Mouse (Mus musculus) gastrocnemius, postnatal 36 days (tissue): ENCODE data around the gene Lmod3. TPM values are rescaled to one million over a fixed set of nuclear protein-coding genes. Genes with fewer than 3 reads are reported as not detected.

Experiments
- DNase-seq, 2 experiments: peaks; one replicate each; pipeline ENCODE4 v3.0.0; 2022
- intact Hi-C: fragments of 180-260 bp; cut with DNase I; formaldehyde crosslinking; loops from one replicate; pipeline ENCODE4 v1.15.1; 2025
- long read RNA-seq, 2 experiments: library from polyadenylated mRNA; stranded (forward); transcript quantifications; one replicate each; pipeline ENCODE4 v2.0.0; 2021
- total RNA-seq, 2 experiments: library from RNA; stranded (reverse); gene quantifications; 2 replicates each; pipeline ENCODE4 v1.2.3; 2021

Gene Lmod3
- 100 to 1,000 TPM; 126 to 132 TPM for total RNA-seq
- long read RNA-seq, experiment 1, transcript Lmod3-201 (3 exons, 2,215 nt), result major isoform, 51 of 93 reads
- long read RNA-seq, experiment 1, partial matches to known transcripts, result 18 of 93 reads
- long read RNA-seq, experiment 1, other reads (novel, unspliced or antisense), result 24 of 93 reads
- long read RNA-seq, experiment 2, transcript Lmod3-201 (3 exons, 2,215 nt), result major isoform, 63 of 121 reads
- long read RNA-seq, experiment 2, partial matches to known transcripts, result 21 of 121 reads
- long read RNA-seq, experiment 2, other reads (novel, unspliced or antisense), result 37 of 121 reads

- DNase-seq, result peak in 1 of 2 experiments; percentile 38
- intact Hi-C loops, result loop anchor here (5.0 kb wide), 2 partner anchors 40 to 165 kb away; partner anchors contain the start of gene Arl6ip5
Measured at GRCm38 (mm10) chr6:97252711-97253221, at the start of gene Lmod3. Lmod3 (minus strand) TSS chr6:97252759.

GRCm38 (mm10) chr6:97302303-97302702 is 49.7 kb upstream of the Lmod3 start:
- no peak for DNase-seq

DNA sequence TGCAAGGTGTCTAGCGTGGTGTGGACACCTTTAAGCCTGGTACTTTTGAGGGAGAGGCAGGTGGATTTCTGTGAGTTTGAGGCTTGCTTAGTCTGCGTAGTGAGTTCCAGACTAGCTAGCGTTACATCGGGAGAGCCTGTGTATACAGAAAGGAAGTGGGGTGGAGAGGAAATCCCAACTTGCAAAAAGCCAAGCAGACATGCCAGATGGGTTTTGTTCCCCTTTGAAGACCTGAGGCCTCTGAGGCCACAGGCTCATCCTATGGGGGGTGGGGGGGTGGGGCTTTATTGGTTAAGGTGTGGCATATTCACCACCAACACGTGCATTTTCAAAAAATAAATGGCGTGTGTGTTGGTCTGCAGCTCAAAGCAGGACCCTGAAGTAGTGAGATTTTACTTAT is 48.1 kb upstream of the Lmod3 start:
- no peak for DNase-seq
- intact Hi-C loops, result no loop called here

More at GRCm38 (mm10) chr6:97302303-97302702, 49.7 kb upstream of the Lmod3 start:
- intact Hi-C loops, result no loop called here

- intact Hi-C loops, result no loop called here
- DNase-seq, result no peak
Measured at GRCm38 (mm10) chr6:97300180-97300579, 47.6 kb upstream of the Lmod3 start.

DNA sequence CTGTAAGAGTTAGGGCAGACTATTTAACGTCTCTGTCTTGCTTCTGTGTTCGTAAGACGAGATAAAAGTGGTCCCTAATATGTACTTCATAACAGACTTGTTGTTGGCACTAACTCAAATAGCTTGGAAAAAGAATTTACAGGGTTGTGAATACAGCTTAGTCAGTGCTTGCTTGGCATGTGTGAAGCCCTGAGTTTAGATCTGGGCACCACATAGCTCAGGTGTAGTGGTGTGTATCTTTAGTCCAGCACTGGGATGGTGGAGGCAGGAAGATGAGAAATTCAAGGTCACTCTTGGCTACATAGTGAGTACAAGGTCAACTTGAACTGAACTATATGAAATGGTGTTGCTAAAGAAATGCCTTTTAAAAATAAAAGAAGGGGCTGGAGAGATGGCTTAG is 44.6 kb upstream of the Lmod3 start:
- intact Hi-C loops, result no loop called here
- no peak for DNase-seq

- no peak for DNase-seq
- intact Hi-C loops, result no loop called here
Measured at GRCm38 (mm10) chr6:97295866-97296527, 43.4 kb upstream of the Lmod3 start.

- no peak for DNase-seq
- intact Hi-C loops, result no loop called here
Measured at GRCm38 (mm10) chr6:97295416-97295815, 42.9 kb upstream of the Lmod3 start.

GRCm38 (mm10) chr6:97293667-97294569 is 41.4 kb upstream of the Lmod3 start:
- intact Hi-C loops, result no loop called here
- no peak for DNase-seq

GRCm38 (mm10) chr6:97292894-97293293 is 40.3 kb upstream of the Lmod3 start:
- DNase-seq, result no peak
- intact Hi-C loops, result no loop called here

GRCm38 (mm10) chr6:97292096-97292495 is 39.5 kb upstream of the Lmod3 start:
- no peak for DNase-seq
- intact Hi-C loops, result no loop called here

DNA sequence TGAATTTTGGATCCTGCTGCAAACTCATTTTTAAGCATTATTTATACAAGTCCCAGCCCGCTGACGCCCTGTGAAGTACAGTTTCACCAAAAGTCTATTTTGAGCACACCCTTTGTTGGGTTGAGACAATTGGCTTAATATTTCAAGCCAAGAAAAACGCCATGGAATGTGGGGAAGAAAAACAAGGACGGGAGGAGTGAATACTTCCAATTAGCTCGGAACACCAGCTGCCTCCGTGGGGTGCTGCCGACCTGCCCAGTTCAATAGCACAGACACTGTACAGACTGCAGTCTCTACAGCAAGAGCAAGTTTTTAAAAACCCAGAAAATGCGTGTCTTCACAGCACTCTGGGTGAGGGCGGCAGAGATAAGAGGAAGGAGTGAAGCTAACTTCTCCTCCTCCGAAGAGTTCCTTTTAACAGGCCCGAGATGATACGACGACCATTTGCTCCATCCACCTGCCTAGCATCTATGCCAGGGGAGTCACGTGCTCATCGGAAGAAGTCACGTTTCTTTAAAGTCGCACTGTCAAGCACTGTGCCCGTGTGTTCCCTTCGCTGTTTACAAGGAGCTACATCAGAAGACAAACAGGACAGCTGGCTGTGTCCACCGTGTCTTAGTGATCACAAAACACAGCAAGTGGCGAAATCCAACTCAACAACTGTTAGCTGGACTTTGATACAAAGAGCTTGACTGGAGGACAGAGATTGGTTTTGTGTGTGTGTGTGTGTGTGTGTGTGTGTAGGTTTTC is 38.8 kb upstream of the Lmod3 start:
- intact Hi-C loops, result no loop called here
- DNase-seq, result no peak

GRCm38 (mm10) chr6:97290687-97291086 is 38.1 kb upstream of the Lmod3 start:
- no peak for DNase-seq
- intact Hi-C loops, result no loop called here

- intact Hi-C loops, result no loop called here
- DNase-seq, result no peak
Measured at GRCm38 (mm10) chr6:97289838-97290237, 37.3 kb upstream of the Lmod3 start.

DNA sequence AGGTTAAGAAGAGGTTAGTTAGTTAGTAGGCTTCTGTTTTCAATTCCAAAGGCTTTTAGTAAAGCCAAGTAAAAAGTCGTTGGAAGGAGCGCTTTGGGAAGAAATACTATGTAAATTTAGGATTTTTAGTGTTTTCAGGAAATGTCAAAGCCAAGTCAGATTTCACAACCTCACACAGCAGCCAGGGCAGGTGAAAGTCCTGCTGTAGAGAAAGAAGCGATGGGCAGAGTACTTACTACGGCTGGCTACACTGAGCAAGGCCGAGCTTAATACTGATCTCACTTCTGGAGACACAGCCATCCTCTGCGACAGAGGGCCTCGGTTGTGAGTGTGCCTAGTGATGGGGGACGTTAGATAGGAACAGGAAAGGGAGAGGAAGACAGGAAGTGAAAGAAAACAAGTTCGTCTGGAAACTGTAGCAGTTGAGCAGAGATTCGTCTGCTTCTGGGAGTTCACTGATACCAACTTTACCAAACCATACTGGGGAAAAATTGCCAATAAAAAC is 36.8 kb upstream of the Lmod3 start:
- intact Hi-C loops, result no loop called here
- no peak for DNase-seq

GRCm38 (mm10) chr6:97288047-97288855 is 35.7 kb upstream of the Lmod3 start:
- intact Hi-C loops, result no loop called here
- no peak for DNase-seq

GRCm38 (mm10) chr6:97286332-97286731 is 33.8 kb upstream of the Lmod3 start:
- no peak for DNase-seq
- intact Hi-C loops, result no loop called here

DNA sequence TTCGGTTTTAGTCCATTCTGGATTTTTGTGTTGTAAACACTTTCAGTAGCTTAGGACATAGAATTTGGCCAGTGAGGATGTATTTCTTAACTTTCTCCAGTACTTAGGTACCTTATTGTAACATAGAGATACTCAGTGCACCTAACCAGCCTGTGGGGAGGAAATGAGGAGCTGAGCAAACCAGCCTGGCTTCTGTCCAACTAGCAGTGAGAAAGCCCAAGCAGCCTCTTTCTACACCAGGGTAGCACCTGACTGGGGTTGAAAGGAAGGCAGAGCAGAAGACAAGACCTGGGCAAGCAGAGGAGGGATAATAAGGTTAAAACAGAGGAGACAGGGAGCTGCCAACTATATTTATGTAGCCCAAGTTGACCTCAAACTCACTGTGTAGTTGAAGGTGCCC is 31.1 kb upstream of the Lmod3 start:
- DNase-seq, result no peak
- intact Hi-C loops, result no loop called here

- DNase-seq, result no peak
- intact Hi-C loops, result loop anchor here (1.0 to 10.0 kb wide), 3 partner anchors 138 to 466 kb away; no protein-coding TSS in a partner anchor
Measured at GRCm38 (mm10) chr6:97278878-97279277, 26.3 kb upstream of the Lmod3 start.
